Mouse (Mus musculus): Measurements from ENCODE around the gene Dnm3. TPM values are rescaled to one million over a fixed set of nuclear protein-coding genes. Genes with fewer than 3 reads are reported as not detected.

Gene Dnm3
- polyA plus RNA-seq, 1 experiment from 2014 or later = 6.5 TPM

GRCm38 (mm10) chr1:162037185-162037765, 440.6 kb downstream of the Dnm3 start:
- Histone ChIP-seq H3K27me3 (ENCODE audit: control insufficient read depth, insufficient read depth, low read length) (no peaks in the 10 kb centered on the region), H3K4me3 (ENCODE audit: low read length) (no peak overlapping the region), H3K4me1 (ENCODE audit: control insufficient read depth, insufficient read depth, low read length) (peaks cover 26% of the 10 kb centered on the region), H3K9me3 (ENCODE audit: control insufficient read depth, low read length) (0 out of 2 replicates have a peak, but pooled peaks cover 1% of the 10 kb centered on the region), H3K36me3 (ENCODE audit: control insufficient read depth, insufficient read depth, low read length) (no peaks in the 10 kb centered on the region), H3K27ac (ENCODE audit: low read depth, low read length) (peak overlapping the region; percentile 85), H3K9ac (ENCODE audit: low read depth, low read length) (no peak overlapping the region), H3K4me2 (replicated peaks; ENCODE audit: low read depth, low read length) (no peak overlapping the region; the same call in 1 of the 2 replicates)
- WGBS = 47% methylated on average over 6 of the region's 6 CpGs
- ATAC-seq (ENCODE audit: low FRiP score, low TSS enrichment) = 0 out of 2 replicates have a peak, but pooled peaks have one; percentile 17

GRCm38 (mm10) chr1:162036461-162036835, 441.4 kb downstream of the Dnm3 start:
- Histone ChIP-seq H3K27ac (ENCODE audit: low read depth, low read length) (peak overlapping the region; percentile 85), H3K9me3 (ENCODE audit: control insufficient read depth, low read length) (0 out of 2 replicates have a peak, but pooled peaks cover 3% of the 10 kb centered on the region), H3K9ac (ENCODE audit: low read depth, low read length) (no peak overlapping the region; the same call in 1 of the 2 replicates), H3K4me1 (ENCODE audit: control insufficient read depth, insufficient read depth, low read length) (peaks cover 26% of the 10 kb centered on the region), H3K36me3 (ENCODE audit: control insufficient read depth, insufficient read depth, low read length) (no peaks in the 10 kb centered on the region), H3K4me3 (ENCODE audit: low read length) (no peak overlapping the region), H3K4me2 (replicated peaks; ENCODE audit: low read depth, low read length) (0 out of 2 replicates have a peak overlapping the region, but pooled peaks have one; percentile 6), H3K27me3 (ENCODE audit: control insufficient read depth, insufficient read depth, low read length) (no peaks in the 10 kb centered on the region)
- 33% methylated on average over 5 of the region's 5 CpGs for WGBS
- no peak for ATAC-seq (ENCODE audit: low FRiP score, low TSS enrichment)

GRCm38 (mm10) chr1:162035800-162036460, 441.9 kb downstream of the Dnm3 start:
- H3K27me3 ChIP-seq (ENCODE audit: control insufficient read depth, insufficient read depth, low read length) = no peaks in the 10 kb centered on the region
- no peak for ATAC-seq (ENCODE audit: low FRiP score, low TSS enrichment)
- H3K36me3 ChIP-seq (ENCODE audit: control insufficient read depth, insufficient read depth, low read length) = no peaks in the 10 kb centered on the region
- 0 out of 2 replicates have a peak, but pooled peaks cover 3% of the 10 kb centered on the region for H3K9me3 ChIP-seq (ENCODE audit: control insufficient read depth, low read length)
- 67% methylated on average over 6 of the region's 6 CpGs for WGBS
- no peak overlapping the region for H3K4me3 ChIP-seq (ENCODE audit: low read length)
- 0 out of 2 replicates have a peak overlapping the region, but pooled peaks have one; percentile 6 for H3K4me2 ChIP-seq (replicated peaks; ENCODE audit: low read depth, low read length)
- H3K27ac ChIP-seq (ENCODE audit: low read depth, low read length) = peak overlapping the region; percentile 85
- no peak overlapping the region; the same call in 1 of the 2 replicates for H3K9ac ChIP-seq (ENCODE audit: low read depth, low read length)
- H3K4me1 ChIP-seq (ENCODE audit: control insufficient read depth, insufficient read depth, low read length) = peaks cover 26% of the 10 kb centered on the region

GRCm38 (mm10) chr1:162023681-162024270, 454.1 kb downstream of the Dnm3 start:
- Histone ChIP-seq H3K4me2 (replicated peaks; ENCODE audit: low read depth, low read length) (no peak overlapping the region), H3K36me3 (ENCODE audit: control insufficient read depth, insufficient read depth, low read length) (no peaks in the 10 kb centered on the region), H3K4me1 (ENCODE audit: control insufficient read depth, insufficient read depth, low read length) (peaks cover 7% of the 10 kb centered on the region), H3K9me3 (ENCODE audit: control insufficient read depth, low read length) (no peaks in the 10 kb centered on the region), H3K9ac (ENCODE audit: low read depth, low read length) (no peak overlapping the region), H3K4me3 (ENCODE audit: low read length) (no peak overlapping the region), H3K27ac (ENCODE audit: low read depth, low read length) (no peak overlapping the region), H3K27me3 (ENCODE audit: control insufficient read depth, insufficient read depth, low read length) (no peaks in the 10 kb centered on the region)
- no peak for ATAC-seq (ENCODE audit: low FRiP score, low TSS enrichment)
- 64% methylated on average over 8 of the region's 8 CpGs for WGBS

- Histone ChIP-seq H3K4me2 (replicated peaks; ENCODE audit: low read depth, low read length) (no peak overlapping the region), H3K9ac (ENCODE audit: low read depth, low read length) (no peak overlapping the region), H3K27ac (ENCODE audit: low read depth, low read length) (no peak overlapping the region), H3K4me1 (ENCODE audit: control insufficient read depth, insufficient read depth, low read length) (peaks cover 23% of the 10 kb centered on the region), H3K4me3 (ENCODE audit: low read length) (no peak overlapping the region), H3K27me3 (ENCODE audit: control insufficient read depth, insufficient read depth, low read length) (no peaks in the 10 kb centered on the region), H3K36me3 (ENCODE audit: control insufficient read depth, insufficient read depth, low read length) (no peaks in the 10 kb centered on the region), H3K9me3 (ENCODE audit: control insufficient read depth, low read length) (no peaks in the 10 kb centered on the region)
- no peak for ATAC-seq (ENCODE audit: low FRiP score, low TSS enrichment)
- 64% methylated on average over 4 of the region's 4 CpGs for WGBS
These were observed 457.1 kb downstream of the Dnm3 start for GRCm38 (mm10) chr1:162020766-162021165.

GRCm38 (mm10) chr1:162020303-162020731, 457.5 kb downstream of the Dnm3 start:
- ATAC-seq (ENCODE audit: low FRiP score, low TSS enrichment) = no peak
- no peaks in the 10 kb centered on the region for H3K27me3 ChIP-seq (ENCODE audit: control insufficient read depth, insufficient read depth, low read length)
- H3K9me3 ChIP-seq (ENCODE audit: control insufficient read depth, low read length) = no peaks in the 10 kb centered on the region
- no peaks in the 10 kb centered on the region for H3K36me3 ChIP-seq (ENCODE audit: control insufficient read depth, insufficient read depth, low read length)
- WGBS = 49% methylated on average over 7 of the region's 7 CpGs
- H3K27ac ChIP-seq (ENCODE audit: low read depth, low read length) = no peak overlapping the region; the same call in 1 of the 2 replicates
- H3K4me1 ChIP-seq (ENCODE audit: control insufficient read depth, insufficient read depth, low read length) = peaks cover 27% of the 10 kb centered on the region
- no peak overlapping the region for H3K9ac ChIP-seq (ENCODE audit: low read depth, low read length)
- no peak overlapping the region for H3K4me3 ChIP-seq (ENCODE audit: low read length)
- H3K4me2 ChIP-seq (replicated peaks; ENCODE audit: low read depth, low read length) = no peak overlapping the region

GRCm38 (mm10) chr1:162018601-162018977, 459.2 kb downstream of the Dnm3 start:
- H3K4me1 ChIP-seq (ENCODE audit: control insufficient read depth, insufficient read depth, low read length) = peaks cover 39% of the 10 kb centered on the region
- H3K9me3 ChIP-seq (ENCODE audit: control insufficient read depth, low read length) = no peaks in the 10 kb centered on the region
- peak overlapping the region; percentile 79 for H3K27ac ChIP-seq (ENCODE audit: low read depth, low read length)
- no peaks in the 10 kb centered on the region for H3K36me3 ChIP-seq (ENCODE audit: control insufficient read depth, insufficient read depth, low read length)
- no peak overlapping the region for H3K9ac ChIP-seq (ENCODE audit: low read depth, low read length)
- H3K27me3 ChIP-seq (ENCODE audit: control insufficient read depth, insufficient read depth, low read length) = no peaks in the 10 kb centered on the region
- WGBS = 30% methylated on average over 6 of the region's 6 CpGs
- no peak for ATAC-seq (ENCODE audit: low FRiP score, low TSS enrichment)
- no peak overlapping the region for H3K4me3 ChIP-seq (ENCODE audit: low read length)
- no peak overlapping the region for H3K4me2 ChIP-seq (replicated peaks; ENCODE audit: low read depth, low read length)

GRCm38 (mm10) chr1:162017975-162018600, 459.7 kb downstream of the Dnm3 start:
- Histone ChIP-seq H3K36me3 (ENCODE audit: control insufficient read depth, insufficient read depth, low read length) (no peaks in the 10 kb centered on the region), H3K27me3 (ENCODE audit: control insufficient read depth, insufficient read depth, low read length) (no peaks in the 10 kb centered on the region), H3K4me3 (ENCODE audit: low read length) (no peak overlapping the region), H3K4me2 (replicated peaks; ENCODE audit: low read depth, low read length) (no peak overlapping the region; the same call in 1 of the 2 replicates), H3K9me3 (ENCODE audit: control insufficient read depth, low read length) (no peaks in the 10 kb centered on the region), H3K9ac (ENCODE audit: low read depth, low read length) (no peak overlapping the region), H3K4me1 (ENCODE audit: control insufficient read depth, insufficient read depth, low read length) (peaks cover 43% of the 10 kb centered on the region), H3K27ac (ENCODE audit: low read depth, low read length) (peak overlapping the region; percentile 79)
- WGBS = 20% methylated on average over 13 of the region's 13 CpGs
- peak; percentile 19; the same call in 1 of the 2 replicates for ATAC-seq (ENCODE audit: low FRiP score, low TSS enrichment)

Measured in kidney, embryonic 14.5 days (tissue).